Mouse (Mus musculus): ENCODE data around the gene Heg1.

The Heg1 gene

DNA sequence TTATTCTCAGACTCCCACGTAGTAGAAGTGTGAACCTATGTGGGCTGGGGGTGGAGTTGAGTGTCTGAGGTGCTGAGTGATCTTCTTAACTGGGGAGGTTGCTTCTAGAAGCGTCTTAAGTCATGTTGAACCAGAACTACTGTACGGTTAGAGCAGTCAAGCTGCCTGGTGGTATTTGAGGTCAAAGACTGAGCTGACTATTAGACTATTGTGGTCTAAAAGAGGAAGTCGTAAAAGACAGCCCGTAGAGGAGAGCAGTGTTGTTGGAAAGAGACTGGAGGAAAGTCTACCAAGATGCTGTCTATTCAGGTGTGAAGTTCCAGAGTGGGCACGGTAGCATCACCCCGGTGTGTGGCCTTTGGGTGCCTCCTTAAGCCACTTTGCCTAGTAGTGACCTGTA is 85.7 kb downstream of the Heg1 start:
- DNase-seq (ENCODE audit: low read depth, low spot score): peak; percentile 82

DNA sequence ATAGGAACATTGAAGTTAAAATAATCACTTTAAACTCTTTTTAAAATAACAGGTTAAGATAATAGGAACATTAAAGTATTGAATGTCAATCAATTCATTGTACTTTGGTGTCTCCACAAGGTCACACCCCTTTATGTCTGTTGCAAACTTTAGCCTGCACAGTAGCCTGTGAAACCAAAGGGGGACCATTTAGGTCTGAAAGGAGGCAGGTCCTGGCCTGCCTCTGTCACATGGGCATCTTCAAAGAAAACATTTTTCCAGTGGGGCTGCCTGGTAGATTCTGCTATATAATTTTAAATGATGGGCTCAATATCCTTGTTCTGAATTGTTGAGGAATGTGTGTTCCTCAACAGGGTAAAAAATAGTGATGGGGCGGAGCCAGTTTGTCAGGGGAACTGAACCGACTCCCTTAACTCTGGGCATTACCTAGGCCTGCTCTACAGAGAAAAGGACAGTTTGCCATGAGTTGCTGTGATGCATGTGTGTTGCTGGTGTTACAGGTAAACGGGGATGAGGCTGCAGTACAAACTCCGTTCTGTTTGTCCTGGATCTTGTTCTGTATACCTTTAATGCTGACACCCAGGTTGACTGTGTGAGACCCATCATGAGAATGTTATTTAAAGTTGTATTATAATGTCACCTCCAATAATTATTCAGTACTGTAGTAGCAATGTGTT is 86.7 kb downstream of the Heg1 start:
- no peak for DNase-seq (ENCODE audit: low read depth, low spot score)

DNA sequence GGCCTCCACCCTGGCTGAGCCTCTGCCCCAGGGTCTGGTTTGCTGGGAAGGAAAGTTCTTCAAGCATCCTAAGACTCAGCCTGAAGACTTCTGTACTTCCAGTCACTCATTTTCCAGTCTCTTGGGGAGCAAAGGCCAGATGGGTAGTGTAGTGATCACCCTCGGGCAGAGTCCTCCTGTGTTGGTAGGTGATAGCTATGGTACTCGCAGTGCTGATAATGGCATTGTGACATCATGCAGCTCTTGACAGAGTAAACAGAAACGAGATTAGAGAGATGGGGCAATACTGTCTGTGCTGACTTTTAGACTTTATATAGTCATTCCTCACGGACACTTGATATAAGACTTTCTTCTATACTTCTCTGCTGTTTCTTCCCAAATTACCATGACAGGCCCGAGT is 88.6 kb downstream of the Heg1 start:
- no peak for DNase-seq (ENCODE audit: low read depth, low spot score)

DNA sequence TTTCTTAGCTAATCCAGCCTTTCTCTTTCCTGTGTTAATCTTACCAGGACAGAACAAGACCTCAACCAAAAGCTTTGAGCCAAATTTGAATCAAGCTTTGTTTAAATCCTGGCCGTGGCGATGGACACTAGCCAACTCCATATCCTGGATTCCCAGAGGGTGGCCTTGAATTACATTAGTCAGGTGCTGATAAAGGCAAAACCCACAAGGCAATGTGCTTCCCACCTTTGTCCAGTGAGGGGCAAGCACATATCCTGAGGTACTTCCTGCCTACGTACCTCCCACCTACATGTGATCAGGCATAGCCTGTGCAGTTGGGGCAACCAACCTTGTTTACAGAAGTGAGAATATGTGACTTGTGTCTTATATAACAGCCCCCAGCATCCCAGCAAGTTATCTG is 90.8 kb downstream of the Heg1 start:
- DNase-seq (ENCODE audit: low read depth, low spot score): no peak

DNA sequence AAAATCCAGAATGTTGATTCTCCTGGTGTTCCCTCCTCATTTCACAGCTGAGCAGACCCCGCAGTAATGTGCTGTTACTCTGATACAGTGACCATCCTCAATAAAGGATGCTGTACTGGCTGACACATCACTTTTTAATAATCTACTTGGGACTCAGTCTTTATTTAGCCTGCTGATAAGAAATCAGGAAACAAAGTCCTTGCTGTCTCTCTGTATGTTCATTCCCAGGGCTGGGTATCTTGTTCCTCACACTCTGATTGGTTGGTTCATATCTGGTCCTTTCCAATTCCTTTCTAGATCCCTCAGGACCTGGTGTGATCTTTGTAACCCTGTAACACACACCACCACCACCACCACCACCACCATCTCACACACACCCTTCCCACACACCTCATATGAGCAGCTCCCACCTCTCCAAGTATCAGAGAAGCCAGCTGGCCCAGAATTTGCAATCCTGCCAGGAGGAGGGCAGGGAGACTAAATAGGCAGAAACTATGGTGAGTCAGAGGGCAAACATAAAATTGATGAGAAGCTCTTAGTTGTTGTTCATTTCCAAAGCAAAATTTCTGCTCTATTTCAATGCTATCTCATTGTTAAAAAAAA is 91.7 kb downstream of the Heg1 start:
- DNase-seq (ENCODE audit: low read depth, low spot score): no peak

DNA sequence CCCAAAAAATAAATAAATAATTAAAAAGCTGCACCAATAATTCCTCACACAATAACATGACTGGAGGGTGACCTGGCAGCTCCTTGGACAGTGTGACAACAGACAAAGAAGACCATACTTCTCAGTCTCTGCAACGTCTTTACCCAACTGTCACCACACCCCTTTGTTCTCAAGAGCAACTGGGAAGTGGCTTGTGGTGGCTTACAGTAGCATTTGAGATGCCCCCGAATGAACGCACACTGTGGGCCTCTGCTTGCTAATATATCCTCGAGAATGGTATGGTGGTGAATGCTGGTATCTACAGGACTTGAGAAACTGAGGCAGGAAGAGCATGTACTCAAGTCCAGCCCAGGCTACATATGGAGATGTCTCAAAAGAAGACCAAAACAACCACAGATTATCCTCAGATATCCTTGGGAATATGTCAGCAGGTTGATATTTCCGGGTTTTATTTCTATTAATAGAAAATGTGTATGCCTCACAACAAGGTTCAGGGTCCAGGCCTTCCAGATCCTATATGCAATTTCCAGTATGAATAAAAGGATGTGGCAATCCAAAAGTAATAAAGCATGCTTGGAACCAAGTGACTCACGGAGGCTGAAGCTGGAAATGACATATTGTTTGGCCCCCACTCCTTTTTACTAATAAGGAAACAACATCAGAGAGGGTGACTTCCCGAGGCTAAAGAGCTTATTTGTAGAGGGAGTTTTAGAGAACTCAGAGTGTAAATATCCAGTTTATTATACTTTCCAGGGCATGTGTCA is 92.8 kb downstream of the Heg1 start:
- DNase-seq (ENCODE audit: low read depth, low spot score): no peak

DNA sequence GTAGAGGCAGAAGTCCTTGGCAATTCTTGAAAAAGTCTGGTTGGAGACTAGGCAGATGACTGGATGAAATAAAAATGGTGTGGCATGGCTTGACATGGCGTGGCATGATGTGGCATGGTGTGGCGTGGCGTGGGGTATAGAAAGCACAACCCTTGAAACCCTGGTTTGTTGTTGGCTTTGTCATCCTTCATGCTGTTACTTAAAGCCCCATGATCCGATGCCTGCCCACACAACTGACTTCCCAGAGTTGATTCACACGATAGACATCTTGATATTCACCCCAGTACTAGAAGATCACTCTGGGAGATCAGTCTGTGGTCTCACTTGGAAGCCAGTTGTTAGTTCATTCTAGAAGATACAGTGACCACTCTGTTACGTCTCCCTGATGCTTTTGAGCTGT is 93.4 kb downstream of the Heg1 start:
- peak; percentile 20 for DNase-seq (ENCODE audit: low read depth, low spot score)

DNA sequence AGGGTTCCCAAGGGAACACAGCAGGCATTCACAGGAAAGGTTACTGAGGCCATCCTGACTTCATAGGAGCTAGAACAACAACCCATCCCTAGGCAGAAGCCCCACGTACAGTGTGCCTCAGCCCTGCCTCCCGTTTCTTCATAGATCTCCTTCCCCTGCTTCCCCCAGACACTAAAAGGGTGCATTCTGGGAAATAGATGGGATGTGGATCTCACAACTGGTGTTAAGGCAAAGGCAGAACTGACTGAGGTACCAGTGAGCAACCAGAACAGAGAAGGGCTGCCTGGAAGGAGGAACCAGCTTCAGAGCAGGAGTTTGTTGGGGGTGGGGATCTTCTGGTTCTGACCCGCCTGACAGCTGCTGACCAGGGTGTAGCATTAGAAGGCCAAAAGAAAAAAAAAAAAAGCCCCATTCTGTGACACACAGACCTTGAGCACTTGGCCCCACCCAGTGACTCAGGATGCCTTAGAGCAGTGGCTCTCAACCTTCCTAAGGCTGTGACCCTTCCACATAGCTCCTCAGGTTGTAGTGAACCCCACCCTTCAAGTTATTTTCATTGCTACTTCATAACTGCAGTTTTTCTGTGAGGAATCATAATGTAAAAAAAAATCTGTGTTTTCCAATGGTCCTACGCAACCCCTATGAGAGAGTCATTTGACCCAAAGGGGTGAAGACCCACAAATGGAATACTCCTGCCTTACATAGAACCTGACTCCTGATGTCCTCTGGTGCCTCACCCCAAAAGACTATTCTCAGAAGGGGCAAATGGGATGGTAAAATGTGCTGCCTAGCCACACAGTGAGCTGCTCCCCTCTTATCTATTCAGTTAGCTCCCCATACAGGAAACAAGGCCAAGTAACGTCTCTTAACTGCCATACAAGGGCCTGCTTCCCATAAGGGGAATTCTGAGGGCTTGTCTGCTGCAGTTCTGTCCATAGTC is 97.9 kb downstream of the Heg1 start:
- DNase-seq (ENCODE audit: low read depth, low spot score): no peak

DNA sequence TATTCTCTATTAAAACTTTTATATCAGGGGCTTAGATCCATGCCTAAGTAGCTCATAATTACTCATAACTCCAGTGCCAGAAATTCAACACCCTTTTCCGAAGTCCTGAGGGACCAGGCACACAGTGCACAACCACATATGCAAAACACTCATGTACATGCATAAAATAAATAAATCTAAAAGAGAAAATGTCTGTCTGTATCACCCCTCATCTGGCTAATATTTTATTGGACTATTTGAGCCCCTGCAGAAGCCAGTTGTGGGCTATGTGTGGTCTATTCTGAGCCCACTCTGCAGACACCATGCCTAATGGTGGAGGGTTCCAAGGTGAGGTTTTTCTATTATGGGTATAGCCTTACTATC is 98.5 kb downstream of the Heg1 start:
- DNase-seq (ENCODE audit: low read depth, low spot score): no peak

DNA sequence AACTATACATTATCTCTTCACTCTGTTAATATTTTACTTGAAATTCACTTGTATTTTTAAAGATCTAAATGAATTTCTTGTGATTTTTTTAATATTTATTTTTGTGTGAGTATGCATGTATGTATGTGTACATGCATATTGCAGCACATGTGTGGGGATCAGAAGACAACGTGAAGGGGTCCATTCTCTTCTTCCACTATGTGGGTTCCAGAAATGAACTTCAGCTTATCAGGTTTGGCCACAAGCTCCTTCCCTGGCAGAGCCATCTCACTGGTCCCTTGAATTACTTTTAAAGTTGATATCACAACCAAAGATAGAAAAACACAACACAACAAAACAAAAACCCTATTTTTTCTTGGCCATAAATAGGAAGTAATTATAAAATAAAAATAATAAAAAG is 100.4 kb downstream of the Heg1 start:
- DNase-seq (ENCODE audit: low read depth, low spot score): no peak

DNA sequence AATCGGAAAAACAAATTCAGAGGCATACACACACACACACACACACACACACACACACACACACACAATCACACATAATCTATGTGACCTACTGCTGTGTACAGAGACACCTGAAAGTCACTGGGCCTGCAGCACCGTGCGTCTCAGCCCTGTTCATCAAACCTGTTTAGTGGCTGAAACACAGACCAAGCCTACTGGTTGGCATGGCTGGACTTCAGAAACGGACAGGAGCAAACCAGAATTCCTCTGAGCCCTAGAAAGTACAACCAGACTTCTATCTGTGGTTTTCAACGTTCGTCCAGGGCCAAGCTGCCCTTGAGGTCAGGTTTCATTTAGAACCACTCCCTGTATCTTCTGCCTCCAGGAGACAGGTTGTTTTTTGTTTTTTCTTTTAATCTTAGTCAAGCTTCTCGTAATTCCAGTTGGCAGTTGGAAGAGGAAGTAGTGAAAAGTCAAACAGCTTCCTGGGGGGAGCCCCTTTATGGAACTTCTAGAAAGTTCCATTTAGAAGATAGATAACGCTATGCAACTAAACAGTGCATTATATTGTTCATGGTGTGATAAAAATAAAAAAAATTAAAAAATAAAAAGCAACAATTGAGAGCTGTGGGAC is 101.0 kb downstream of the Heg1 start:
- peak; percentile 16 for DNase-seq (ENCODE audit: low read depth, low spot score)

DNA sequence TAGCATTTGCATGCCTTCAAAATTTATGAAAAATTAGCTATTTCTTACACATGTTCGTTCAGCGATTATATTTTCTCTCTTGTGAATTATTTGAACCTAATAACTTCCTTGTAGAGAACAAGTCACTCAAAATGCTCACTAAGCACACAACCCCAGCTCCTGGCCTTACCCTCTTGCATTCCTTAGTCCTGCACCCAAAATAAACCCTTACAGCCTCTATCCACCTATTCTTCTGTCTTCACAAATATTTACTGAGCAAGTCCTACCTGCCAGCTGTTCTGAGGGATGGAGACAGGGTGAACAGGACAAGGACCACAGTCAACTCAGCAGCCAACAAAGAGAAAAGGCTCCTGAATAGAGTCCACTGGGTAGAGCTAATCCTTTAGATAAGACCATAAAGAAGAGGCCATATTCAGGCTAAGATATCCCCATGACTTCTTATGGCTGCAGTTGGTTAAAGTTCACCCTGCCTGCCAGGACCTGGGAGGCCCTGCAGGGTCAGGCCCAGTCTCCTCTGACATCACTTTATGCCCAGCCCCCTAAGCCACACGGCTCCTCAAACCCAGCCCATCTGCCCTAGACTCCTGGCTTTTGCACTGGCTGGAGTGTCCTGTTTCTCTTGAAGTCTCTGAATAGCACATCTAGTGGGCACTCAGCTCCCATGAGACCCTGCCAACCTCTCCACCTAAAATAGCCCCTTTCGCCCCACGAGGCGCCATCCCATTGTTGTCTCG is 102.7 kb downstream of the Heg1 start:
- DNase-seq (ENCODE audit: low read depth, low spot score): no peak

DNA sequence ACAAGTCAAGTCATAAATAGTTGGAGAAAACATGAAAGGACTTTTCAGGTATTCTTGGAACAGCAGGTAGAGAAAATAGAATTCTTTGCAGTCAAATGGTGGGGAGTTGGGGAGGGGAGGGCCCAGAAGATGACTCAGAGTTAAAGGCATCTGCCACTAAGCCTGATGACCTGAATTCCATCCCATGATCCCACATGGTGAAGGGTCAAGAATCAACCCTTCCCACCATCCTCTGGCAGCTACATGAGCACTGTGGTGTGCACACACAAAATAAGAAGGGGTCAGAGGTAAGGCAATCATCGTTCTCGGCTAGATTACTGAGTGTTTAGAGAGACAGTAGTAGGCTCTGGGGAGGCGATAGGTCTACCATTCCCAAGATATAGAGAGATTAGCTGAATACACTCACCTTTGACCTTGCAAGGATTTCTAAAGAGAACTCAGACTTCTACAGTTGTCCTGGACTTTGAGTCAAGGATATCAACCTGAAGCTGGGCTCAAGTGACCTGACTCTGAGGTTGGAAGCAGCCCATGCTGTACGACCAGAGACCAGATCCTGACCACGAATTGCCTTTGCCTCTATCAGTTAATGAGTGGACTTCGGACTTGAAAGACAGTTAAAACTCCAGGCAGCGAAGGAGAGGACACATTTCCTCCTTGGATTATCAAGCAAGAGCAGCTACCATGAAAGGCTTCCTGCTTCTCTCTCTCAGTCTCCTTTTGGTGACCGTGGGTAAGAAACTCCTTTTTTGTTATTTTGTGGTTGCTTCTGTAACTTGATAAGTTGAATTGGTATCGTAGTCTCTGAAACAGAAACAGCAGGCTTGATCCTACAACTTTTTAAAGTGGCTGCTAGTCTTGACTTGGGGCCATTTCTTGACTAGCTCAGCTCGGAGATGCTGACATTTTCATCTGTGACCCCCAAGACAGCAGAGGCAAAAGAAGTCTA is 109.9 kb downstream of the Heg1 start, which contains the start of gene Muc13:
Gene Muc13, plus strand, starts transcription at position 192 of the 946 bp plus-strand sequence.
- no peak for DNase-seq (ENCODE audit: low read depth, low spot score)

DNA sequence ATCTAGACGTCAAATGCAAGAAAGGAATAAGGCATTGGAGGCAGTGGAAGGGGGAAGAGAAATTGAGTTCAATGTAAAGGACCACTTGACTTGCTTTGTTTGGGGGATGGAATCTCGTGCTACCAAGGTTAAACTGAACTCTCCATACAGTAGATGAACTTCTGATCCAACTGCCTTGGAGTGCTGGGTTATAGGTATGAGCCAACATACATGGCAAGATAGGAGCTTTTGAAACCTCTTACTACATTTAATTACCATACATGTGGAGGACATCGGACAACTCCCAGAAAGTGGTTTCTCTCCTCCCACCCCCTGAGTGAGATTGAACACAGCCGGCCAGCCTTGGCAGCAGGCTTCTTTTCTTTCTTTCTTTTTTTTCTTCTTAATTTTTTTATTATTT is 110.9 kb downstream of the Heg1 start:
- no peak for DNase-seq (ENCODE audit: low read depth, low spot score)

DNA sequence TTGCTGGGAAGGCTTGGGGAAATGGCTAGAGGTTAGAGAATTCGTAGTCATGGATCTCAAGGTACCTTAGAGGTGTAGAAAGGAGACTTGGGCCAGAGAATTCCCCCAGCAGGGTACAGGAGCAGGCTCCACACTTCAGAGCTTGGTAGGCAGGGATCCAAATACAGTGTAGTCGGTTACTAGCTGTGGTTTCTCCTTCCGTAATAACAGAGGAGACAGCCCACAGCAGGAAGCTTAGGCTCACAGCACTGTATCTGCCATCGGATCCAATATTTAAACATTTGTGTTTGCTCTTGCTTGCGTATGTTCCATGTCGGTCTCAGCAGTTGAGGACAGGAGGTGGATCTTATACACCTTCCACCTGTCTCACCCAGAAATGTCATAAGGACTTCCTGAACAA is 111.7 kb downstream of the Heg1 start:
- DNase-seq (ENCODE audit: low read depth, low spot score): peak; percentile 18

DNA sequence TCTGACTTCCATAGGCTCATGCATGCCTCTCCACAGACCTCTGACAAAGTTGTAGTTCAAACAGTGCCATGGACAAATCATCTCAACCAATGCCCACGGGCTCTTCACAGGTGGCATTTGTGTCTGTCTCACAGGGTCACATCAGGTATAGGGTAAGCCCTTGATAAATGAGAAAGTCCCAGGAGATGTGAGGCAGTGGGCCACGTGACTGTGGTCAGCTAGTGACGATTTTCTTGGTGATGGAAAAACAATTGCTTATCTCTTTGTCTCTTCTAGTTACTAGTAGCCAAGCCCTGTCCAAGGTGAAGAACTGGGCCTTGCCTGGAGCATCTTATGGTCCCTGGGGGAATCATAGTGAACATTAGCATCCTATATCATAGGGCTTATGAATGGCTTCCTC is 112.6 kb downstream of the Heg1 start:
- peak; percentile 35 for DNase-seq (ENCODE audit: low read depth, low spot score)

DNA sequence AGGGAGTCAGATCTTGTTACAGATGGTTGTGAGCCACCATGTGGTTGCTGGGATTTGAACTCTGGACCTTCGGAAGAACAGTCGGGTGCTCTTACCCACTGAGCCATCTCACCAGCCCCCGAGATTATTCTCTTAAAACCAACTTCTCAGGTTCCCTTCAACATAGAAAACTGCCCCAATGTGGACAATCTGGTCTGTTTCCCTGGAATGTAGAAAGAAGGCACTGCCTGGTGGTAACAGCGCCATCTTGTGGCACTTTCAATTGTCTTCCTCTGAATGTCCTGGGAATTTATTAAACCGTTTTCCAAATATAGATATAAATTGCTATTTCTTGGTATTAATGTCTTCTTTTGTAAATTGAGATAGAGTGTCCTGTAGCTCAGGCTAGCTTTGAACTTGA is 113.7 kb downstream of the Heg1 start:
- peak; percentile 24 for DNase-seq (ENCODE audit: low read depth, low spot score)

DNA sequence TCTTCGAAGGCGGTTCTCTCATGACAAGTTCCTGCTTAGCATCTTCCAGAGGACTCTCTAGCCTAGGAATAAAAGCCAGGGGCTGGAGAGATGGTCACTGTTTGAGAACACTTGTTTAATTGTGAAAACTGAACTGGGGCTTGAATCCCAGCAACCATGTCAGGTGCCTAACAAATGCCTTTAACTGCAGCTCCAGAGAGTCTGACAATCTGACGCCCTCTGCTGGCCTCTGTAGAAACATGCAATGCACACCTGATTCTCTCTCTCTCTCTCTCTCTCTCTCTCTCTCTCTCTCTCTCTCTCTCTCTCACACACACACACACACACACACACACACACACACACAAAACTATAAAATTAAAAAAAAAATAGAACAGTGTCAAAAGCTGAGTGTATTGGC is 125.8 kb downstream of the Heg1 start:
- DNase-seq (ENCODE audit: low read depth, low spot score): peak; percentile 39

DNA sequence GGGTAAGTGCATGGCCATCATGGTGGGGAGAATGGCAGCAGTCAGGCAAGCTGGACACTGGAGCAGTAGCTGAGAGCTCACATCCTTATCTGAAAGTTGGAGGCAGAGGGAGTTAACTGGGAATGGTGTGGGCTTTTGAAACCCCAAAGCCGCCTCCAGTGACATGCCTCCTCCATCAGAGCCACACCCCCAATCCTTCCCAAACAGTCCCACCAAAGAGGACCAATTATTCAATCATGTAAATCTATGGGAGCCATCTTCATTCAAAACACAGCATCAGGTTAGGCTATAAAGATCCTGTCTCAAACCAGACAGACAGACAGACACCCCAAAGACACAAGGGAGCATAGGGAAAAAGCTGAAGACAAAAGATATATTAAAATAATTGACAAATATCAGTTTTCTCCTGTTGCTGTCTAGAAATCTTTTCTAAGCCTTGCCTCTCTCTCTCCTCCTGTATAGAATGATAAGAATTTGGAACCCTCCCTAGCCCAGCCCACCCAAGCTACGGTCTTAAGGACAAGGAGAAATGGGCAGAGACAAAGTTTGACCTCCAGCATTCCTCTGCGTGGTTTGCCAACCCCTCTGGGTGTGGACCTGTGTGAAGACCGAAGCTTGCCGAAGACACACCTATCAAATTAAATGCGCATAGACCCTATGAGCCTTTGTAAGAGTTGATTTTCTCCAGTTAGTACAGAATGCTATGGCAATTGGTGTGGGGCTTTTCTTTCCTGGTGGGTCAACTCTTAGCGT is 134.4 kb downstream of the Heg1 start:
- no peak for DNase-seq (ENCODE audit: low read depth, low spot score)

All from CD4-positive helper T cell, adult 2 months (primary cell).